Mouse (Mus musculus) embryonic fibroblast, embryonic 13.5 days (primary cell): Measurements from ENCODE around the gene Defb48.

Experiments
- CTCF ChIP-seq: IDR thresholded peaks from 2 replicates; pipeline ENCODE4 v1.5.1; 2011; ENCODE audit warnings: mild to moderate bottlenecking, control low read depth, low read length, moderate library complexity, borderline replicate concordance; ENCODE audit not compliant: insufficient read depth
- POLR2A ChIP-seq: IDR thresholded peaks from 2 replicates; pipeline ENCODE4 v1.6.1; 2011; ENCODE audit warnings: low read depth, mild to moderate bottlenecking, control low read depth, low read length, moderate library complexity

- TF ChIP-seq CTCF (no peak), POLR2A (no peak)
Measured at GRCm38 (mm10) chr14:62939435-62939834, 44.9 kb downstream of the Defb48 start.
